Mouse (Mus musculus): Measurements from ENCODE around the gene Slc24a4. TPM values are rescaled to one million over a fixed set of nuclear protein-coding genes. Genes with fewer than 3 reads are reported as not detected.
A peak's percentile ranks its signal among the peaks of the same experiment; 100 is the strongest.

Slc24a4 gene
- polyA plus RNA-seq, 1 experiment from 2014 or later = 0.38 TPM

DNA sequence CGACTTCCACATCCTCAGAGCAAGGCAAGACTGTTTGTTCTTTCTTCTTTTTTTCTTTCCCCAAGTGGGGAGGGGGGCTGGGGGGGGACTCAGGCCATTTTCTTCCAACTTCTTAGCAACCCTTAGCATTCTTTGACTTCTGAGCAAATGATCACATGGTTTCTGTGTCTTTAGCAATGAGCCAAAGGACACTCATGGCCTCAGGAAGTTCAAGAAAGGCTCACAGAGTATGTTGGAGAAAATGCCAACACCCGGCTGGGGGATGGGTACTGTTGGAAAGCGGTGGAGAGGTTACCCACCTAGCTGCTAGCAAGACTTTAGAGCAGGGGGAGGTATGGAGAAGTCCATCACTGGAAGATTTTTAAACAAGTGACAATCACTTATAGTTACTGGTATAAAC lies 15.1 kb upstream of the Slc24a4 start:
- no peak overlapping the region for H3K9ac ChIP-seq (ENCODE audit: low read depth, low read length)
- WGBS (ENCODE audit: insufficient replicate concordance) = 45% methylated on average over 3 of the region's 3 CpGs
- no peak overlapping the region for H3K27ac ChIP-seq (ENCODE audit: low read length)
- no peaks in the 10 kb centered on the region for H3K27me3 ChIP-seq (ENCODE audit: control insufficient read depth, insufficient read depth, low read depth, low read length)
- H3K4me3 ChIP-seq (ENCODE audit: low read depth, low read length) = no peak overlapping the region
- H3K36me3 ChIP-seq (ENCODE audit: control insufficient read depth, insufficient read depth) = no peaks in the 10 kb centered on the region
- no peaks in the 10 kb centered on the region for H3K9me3 ChIP-seq (replicated peaks; ENCODE audit: control insufficient read depth, low read length)
- no peaks in the 10 kb centered on the region; the same call in 1 of the 2 replicates for H3K4me1 ChIP-seq (ENCODE audit: control insufficient read depth, low read depth, low read length)
- ATAC-seq (ENCODE audit: low read depth) = no peak
- H3K4me2 ChIP-seq (ENCODE audit: low read depth, low read length) = no peak overlapping the region

DNA sequence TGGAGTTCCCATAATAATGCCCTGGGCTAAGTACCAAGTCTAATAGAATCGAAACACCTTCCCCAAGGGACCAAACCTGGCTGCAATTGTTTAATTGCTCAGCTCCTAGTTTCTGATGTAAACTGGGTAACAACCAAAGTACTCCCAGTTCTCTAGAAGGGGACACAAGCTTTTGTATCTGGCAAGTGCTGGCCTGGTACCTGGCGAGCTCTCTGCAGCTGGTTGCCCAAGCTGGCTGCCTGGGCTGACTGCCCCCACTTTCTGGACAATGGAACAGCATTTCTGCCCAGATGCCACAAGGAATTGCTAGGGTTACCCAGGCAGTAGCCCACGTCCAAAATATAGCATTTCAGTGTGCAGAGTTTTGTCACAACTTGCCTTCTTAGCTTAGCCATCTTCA lies 12.0 kb upstream of the Slc24a4 start:
- Histone ChIP-seq H3K4me3 (ENCODE audit: low read depth, low read length) (no peak overlapping the region), H3K9ac (ENCODE audit: low read depth, low read length) (no peak overlapping the region), H3K27me3 (ENCODE audit: control insufficient read depth, insufficient read depth, low read depth, low read length) (no peaks in the 10 kb centered on the region), H3K4me1 (ENCODE audit: control insufficient read depth, low read depth, low read length) (no peaks in the 10 kb centered on the region), H3K36me3 (ENCODE audit: control insufficient read depth, insufficient read depth) (no peaks in the 10 kb centered on the region), H3K27ac (ENCODE audit: low read length) (no peak overlapping the region), H3K9me3 (replicated peaks; ENCODE audit: control insufficient read depth, low read length) (no peaks in the 10 kb centered on the region), H3K4me2 (ENCODE audit: low read depth, low read length) (no peak overlapping the region)
- ATAC-seq (ENCODE audit: low read depth) = no peak
- 51% methylated on average over 3 of the region's 3 CpGs for WGBS (ENCODE audit: insufficient replicate concordance)

DNA sequence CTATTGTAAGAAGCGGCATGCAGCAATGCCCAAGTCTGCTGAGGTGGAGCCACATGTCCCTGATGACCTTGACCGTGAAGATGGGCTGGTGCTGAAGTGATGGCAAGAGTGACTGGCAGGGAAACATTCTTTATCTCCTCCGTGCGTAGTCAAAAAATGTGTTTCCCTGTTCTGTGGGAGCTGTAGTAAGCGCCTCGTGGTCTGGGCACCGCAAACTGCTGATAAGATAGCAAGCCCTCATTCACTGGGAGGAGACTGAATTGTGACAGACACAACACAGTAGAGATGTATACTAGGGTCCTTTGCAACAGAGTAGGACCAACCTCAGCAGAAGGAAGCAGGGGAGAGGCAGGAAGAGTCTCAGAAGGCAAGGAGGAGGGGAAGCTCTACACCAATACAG lies 10.5 kb upstream of the Slc24a4 start:
- Histone ChIP-seq H3K27me3 (ENCODE audit: control insufficient read depth, insufficient read depth, low read depth, low read length) (no peaks in the 10 kb centered on the region), H3K4me1 (ENCODE audit: control insufficient read depth, low read depth, low read length) (no peaks in the 10 kb centered on the region), H3K9ac (ENCODE audit: low read depth, low read length) (no peak overlapping the region), H3K4me3 (ENCODE audit: low read depth, low read length) (no peak overlapping the region), H3K4me2 (ENCODE audit: low read depth, low read length) (no peak overlapping the region), H3K27ac (ENCODE audit: low read length) (no peak overlapping the region), H3K36me3 (ENCODE audit: control insufficient read depth, insufficient read depth) (no peaks in the 10 kb centered on the region), H3K9me3 (replicated peaks; ENCODE audit: control insufficient read depth, low read length) (no peaks in the 10 kb centered on the region)
- 20% methylated on average over 7 of the region's 7 CpGs for WGBS (ENCODE audit: insufficient replicate concordance)
- ATAC-seq (ENCODE audit: low read depth) = no peak

DNA sequence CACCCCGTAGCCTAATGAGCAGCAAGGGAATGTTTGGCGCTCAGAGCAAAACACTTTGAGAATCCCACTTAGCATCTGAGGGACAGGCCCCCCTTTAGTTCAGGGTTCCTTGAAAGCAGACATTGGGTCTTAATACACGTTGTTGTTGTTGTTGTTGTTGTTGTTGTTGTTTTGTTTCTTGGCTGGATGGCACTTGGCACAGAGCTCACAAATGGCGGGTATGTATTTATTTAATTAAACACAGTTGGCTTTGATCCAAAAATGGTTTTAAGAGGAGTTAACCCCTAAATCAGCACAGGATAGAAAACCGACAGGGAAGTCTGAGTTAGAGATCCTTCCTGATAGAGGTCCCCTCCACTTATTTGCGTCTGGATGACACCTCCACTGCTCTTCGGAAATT lies 932 bp upstream of the Slc24a4 start:
- Histone ChIP-seq H3K9me3 (replicated peaks; ENCODE audit: control insufficient read depth, low read length) (no peaks in the 10 kb centered on the region), H3K27me3 (ENCODE audit: control insufficient read depth, insufficient read depth, low read depth, low read length) (peaks cover 42% of the 10 kb centered on the region), H3K4me3 (ENCODE audit: low read depth, low read length) (peak overlapping the region; percentile 45; the same call in 1 of the 2 replicates), H3K36me3 (ENCODE audit: control insufficient read depth, insufficient read depth) (no peaks in the 10 kb centered on the region), H3K27ac (ENCODE audit: low read length) (no peak overlapping the region), H3K9ac (ENCODE audit: low read depth, low read length) (no peak overlapping the region), H3K4me1 (ENCODE audit: control insufficient read depth, low read depth, low read length) (no peaks in the 10 kb centered on the region; the same call in 1 of the 2 replicates), H3K4me2 (ENCODE audit: low read depth, low read length) (peak overlapping the region; percentile 61)
- WGBS (ENCODE audit: insufficient replicate concordance) = 6% methylated on average over 7 of the region's 7 CpGs
- no peak for ATAC-seq (ENCODE audit: low read depth)

DNA sequence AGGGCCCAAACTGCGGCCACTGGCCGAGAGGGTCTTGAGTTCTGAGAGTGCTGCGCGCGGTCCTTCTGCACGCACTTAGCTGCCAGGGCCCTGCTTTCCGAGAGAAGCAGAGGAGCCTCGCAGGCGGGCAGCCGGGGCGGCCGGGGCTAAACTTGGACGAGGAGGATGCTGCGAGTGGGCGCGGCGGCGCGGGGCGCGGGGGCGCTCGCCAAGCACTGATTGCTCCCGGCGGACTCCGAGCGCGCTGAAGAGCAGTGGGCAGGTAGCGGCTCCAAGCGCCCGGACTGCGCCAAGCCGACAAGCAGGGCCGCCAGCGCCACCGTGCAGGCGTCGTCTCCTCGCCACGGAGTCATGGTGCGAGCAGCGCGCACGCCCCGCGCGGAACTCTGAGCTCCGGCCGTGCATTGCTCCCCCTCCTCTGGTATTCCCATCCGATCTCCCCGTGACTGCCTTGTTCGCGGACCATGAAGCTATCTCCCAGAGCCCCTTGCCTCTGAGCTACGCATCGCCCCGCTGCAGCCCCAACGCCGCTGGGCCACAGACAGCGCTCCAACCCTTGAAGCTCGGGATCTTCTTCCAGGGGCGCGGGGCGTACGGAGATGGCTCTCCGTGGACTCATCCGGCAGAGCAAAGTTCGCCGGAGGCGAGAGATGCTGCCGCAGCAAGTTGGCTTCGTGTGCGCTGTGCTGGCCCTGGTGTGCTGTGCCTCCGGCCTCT lies 416 bp downstream of the Slc24a4 start:
- no peaks in the 10 kb centered on the region; the same call in 1 of the 2 replicates for H3K4me1 ChIP-seq (ENCODE audit: control insufficient read depth, low read depth, low read length)
- no peak overlapping the region for H3K9ac ChIP-seq (ENCODE audit: low read depth, low read length)
- H3K9me3 ChIP-seq (replicated peaks; ENCODE audit: control insufficient read depth, low read length) = no peaks in the 10 kb centered on the region
- H3K27ac ChIP-seq (ENCODE audit: low read length) = no peak overlapping the region
- peak; percentile 54 for ATAC-seq (ENCODE audit: low read depth)
- peak overlapping the region; percentile 45 for H3K4me3 ChIP-seq (ENCODE audit: low read depth, low read length)
- peaks cover 42% of the 10 kb centered on the region for H3K27me3 ChIP-seq (ENCODE audit: control insufficient read depth, insufficient read depth, low read depth, low read length)
- H3K36me3 ChIP-seq (ENCODE audit: control insufficient read depth, insufficient read depth) = no peaks in the 10 kb centered on the region
- 1% methylated on average over 73 of the region's 73 CpGs for WGBS (ENCODE audit: insufficient replicate concordance)
- peak overlapping the region; percentile 61 for H3K4me2 ChIP-seq (ENCODE audit: low read depth, low read length)

DNA sequence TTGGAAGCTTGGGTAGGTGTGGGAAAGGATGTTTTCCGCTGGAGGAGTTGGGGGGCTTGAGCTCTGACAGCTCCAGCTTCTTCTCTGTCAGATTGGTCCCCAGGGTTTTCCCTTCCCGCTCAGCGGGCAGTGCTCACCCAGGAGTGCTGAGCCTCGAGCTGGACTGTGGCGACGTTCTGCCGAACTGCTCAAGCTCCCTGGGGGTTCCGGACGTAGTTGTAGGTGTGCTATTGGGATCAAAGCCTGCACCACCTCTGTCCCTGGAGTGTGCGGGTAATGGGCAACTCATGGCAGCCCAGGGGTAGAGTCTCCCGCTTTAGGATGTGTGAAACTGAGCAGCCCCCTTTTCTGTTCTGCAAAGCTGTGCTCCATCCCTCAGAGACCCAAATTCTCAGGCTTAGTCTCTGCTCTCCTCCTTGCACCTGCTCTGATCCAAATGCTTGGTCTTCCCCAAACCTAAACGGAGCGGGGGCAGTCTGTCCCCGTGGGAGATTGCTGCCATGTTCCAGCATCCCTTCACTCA lies 1.0 kb downstream of the Slc24a4 start:
- H3K9ac ChIP-seq (ENCODE audit: low read depth, low read length) = no peak overlapping the region

DNA sequence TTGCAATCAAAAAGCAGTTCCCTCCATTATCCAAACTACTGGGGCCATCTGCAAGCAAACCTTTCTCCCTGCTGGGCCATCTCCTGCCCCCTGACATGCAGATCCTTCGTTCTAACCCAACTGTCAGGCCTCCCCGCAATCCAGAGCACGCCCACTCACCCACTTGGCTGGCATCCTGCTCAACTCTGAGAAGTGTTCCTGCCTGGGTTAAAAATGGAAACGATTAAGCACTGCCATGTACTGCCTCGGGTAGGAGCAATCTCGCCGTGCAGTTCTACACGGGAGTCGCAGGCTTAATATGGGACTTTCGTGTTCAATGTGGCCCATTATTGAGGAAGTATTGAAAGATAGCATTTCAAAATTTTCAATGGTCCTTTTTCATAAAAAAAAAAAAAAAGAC lies 11.2 kb downstream of the Slc24a4 start:
- Histone ChIP-seq H3K4me1 (ENCODE audit: control insufficient read depth, low read depth, low read length) (no peaks in the 10 kb centered on the region), H3K9me3 (replicated peaks; ENCODE audit: control insufficient read depth, low read length) (no peaks in the 10 kb centered on the region), H3K36me3 (ENCODE audit: control insufficient read depth, insufficient read depth) (no peaks in the 10 kb centered on the region), H3K27me3 (ENCODE audit: control insufficient read depth, insufficient read depth, low read depth, low read length) (no peaks in the 10 kb centered on the region), H3K9ac (ENCODE audit: low read depth, low read length) (no peak overlapping the region), H3K4me3 (ENCODE audit: low read depth, low read length) (no peak overlapping the region), H3K27ac (ENCODE audit: low read length) (no peak overlapping the region), H3K4me2 (ENCODE audit: low read depth, low read length) (no peak overlapping the region)
- ATAC-seq (ENCODE audit: low read depth) = no peak
- WGBS (ENCODE audit: insufficient replicate concordance) = 61% methylated on average over 10 of the region's 10 CpGs

More for the DNA sequence above, 1.0 kb downstream of the Slc24a4 start:
- H3K4me3 ChIP-seq (ENCODE audit: low read depth, low read length) = peak overlapping the region; percentile 45; the same call in 1 of the 2 replicates
- no peaks in the 10 kb centered on the region for H3K36me3 ChIP-seq (ENCODE audit: control insufficient read depth, insufficient read depth)
- no peaks in the 10 kb centered on the region for H3K9me3 ChIP-seq (replicated peaks; ENCODE audit: control insufficient read depth, low read length)
- H3K4me1 ChIP-seq (ENCODE audit: control insufficient read depth, low read depth, low read length) = no peaks in the 10 kb centered on the region; the same call in 1 of the 2 replicates
- no peak for ATAC-seq (ENCODE audit: low read depth)
- H3K27ac ChIP-seq (ENCODE audit: low read length) = no peak overlapping the region
- peaks cover 42% of the 10 kb centered on the region for H3K27me3 ChIP-seq (ENCODE audit: control insufficient read depth, insufficient read depth, low read depth, low read length)
- H3K4me2 ChIP-seq (ENCODE audit: low read depth, low read length) = peak overlapping the region; percentile 61
- 1% methylated on average over 14 of the region's 14 CpGs for WGBS (ENCODE audit: insufficient replicate concordance)

DNA sequence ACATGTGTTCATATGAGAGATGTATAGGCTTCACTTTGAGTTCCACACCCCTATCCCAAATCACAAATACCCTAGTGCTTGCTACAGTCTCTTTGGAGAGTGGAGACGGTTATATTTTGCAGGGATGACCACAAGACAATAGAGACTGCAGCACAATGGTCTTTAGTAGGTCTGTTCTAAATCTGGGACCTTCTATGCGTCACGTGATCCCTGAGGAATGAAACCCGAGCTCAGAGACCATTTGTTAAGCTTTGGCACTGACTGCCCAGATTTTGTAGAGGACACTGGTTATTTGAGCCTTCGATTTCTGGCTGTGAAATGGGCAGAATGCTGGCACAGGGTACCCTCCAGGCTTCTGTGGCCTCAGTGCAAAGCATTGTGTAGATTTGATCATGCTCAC lies 12.8 kb downstream of the Slc24a4 start:
- no peak overlapping the region for H3K4me3 ChIP-seq (ENCODE audit: low read depth, low read length)

DNA sequence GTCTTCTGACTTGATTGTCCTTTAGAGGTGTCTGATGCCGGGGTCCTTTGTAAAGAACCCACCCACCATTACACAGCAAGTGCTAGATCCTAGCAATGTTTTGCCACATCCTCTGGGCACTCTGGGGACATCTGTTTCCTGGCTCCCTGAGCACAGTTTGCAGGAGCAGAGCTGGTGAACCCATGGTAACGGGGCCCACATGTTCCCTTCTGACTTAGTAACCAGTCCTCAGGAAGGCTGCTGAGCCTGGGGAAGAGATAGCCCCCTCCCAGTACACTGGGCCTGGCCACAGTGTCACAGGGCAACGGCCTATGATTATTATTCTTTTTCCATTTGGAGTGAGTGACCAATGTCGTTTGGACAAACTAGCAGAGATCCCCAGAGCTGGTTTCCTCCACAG lies 19.1 kb downstream of the Slc24a4 start:
- Histone ChIP-seq H3K27me3 (ENCODE audit: control insufficient read depth, insufficient read depth, low read depth, low read length) (no peaks in the 10 kb centered on the region), H3K4me3 (ENCODE audit: low read depth, low read length) (no peak overlapping the region), H3K9ac (ENCODE audit: low read depth, low read length) (no peak overlapping the region), H3K36me3 (ENCODE audit: control insufficient read depth, insufficient read depth) (no peaks in the 10 kb centered on the region), H3K4me2 (ENCODE audit: low read depth, low read length) (no peak overlapping the region), H3K27ac (ENCODE audit: low read length) (no peak overlapping the region), H3K4me1 (ENCODE audit: control insufficient read depth, low read depth, low read length) (no peaks in the 10 kb centered on the region), H3K9me3 (replicated peaks; ENCODE audit: control insufficient read depth, low read length) (no peaks in the 10 kb centered on the region)
- ATAC-seq (ENCODE audit: low read depth) = no peak
- WGBS (ENCODE audit: insufficient replicate concordance) = 22% methylated on average over 4 of the region's 4 CpGs

More for the DNA sequence above, 12.8 kb downstream of the Slc24a4 start:
- Histone ChIP-seq H3K36me3 (ENCODE audit: control insufficient read depth, insufficient read depth) (no peaks in the 10 kb centered on the region), H3K4me1 (ENCODE audit: control insufficient read depth, low read depth, low read length) (no peaks in the 10 kb centered on the region), H3K9me3 (replicated peaks; ENCODE audit: control insufficient read depth, low read length) (no peaks in the 10 kb centered on the region), H3K27me3 (ENCODE audit: control insufficient read depth, insufficient read depth, low read depth, low read length) (no peaks in the 10 kb centered on the region), H3K9ac (ENCODE audit: low read depth, low read length) (no peak overlapping the region), H3K4me2 (ENCODE audit: low read depth, low read length) (no peak overlapping the region), H3K27ac (ENCODE audit: low read length) (no peak overlapping the region)
- WGBS (ENCODE audit: insufficient replicate concordance) = 49% methylated on average over 5 of the region's 5 CpGs
- no peak for ATAC-seq (ENCODE audit: low read depth)
